Mouse (Mus musculus) c-Kit-positive CD71-negative TER-119-negative erythroid progenitor cells, embryonic 14.5 days (primary cell): ENCODE results near the gene Spr.
"Not testable (repeated sequence)": the region's sequence is repeated elsewhere in the genome, so short reads cannot be mapped to it uniquely, and the experiment has no call there.

Experiments
- DNase-seq: peaks from one replicate; pipeline ENCODE4 v3.0.0-alpha.2; 2013; ENCODE audit warnings: low read depth

Gene Spr

DNA sequence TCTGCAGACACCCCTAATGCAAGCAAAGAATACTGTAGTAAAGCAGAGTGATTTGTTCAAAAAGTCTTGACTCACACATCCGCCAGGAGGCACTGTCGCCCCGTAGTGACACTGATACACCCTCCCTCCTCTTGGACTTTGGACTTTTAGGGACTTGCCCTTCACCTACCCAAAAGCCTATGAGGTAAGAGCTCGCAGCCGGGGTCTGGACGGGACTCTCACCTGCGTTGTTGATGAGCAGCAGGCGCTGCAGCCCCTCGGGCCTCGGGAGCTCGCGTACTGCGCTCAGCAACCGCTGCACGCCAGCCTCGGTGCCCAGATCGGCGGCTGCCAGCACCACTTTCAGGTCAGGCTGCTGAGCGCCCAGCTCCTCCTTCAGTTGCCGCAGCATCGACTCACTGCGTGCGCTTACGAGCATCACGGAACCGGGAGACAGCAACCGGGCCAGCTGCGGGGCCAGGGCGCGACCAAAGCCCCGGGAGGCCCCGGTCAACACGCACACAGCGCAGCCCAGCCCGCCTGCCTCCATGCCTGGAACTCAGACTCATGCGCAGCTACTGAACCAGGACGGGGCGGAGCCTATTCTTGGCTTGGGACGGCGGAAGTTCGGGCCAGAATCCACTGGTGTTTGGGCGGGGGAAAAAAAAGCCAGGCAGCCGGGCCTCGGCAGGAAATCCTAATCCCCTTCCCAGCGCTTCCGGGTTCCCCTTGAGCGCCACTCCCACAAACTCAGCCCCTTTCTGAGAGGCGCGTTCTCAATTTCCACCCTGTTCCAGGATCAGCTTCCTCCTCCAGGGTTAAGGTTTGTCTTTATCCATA is at the start of gene Spr:
Spr (minus strand) TSS at position 550 of the 819 bp plus-strand sequence.
- peak; percentile 75 for DNase-seq

DNA sequence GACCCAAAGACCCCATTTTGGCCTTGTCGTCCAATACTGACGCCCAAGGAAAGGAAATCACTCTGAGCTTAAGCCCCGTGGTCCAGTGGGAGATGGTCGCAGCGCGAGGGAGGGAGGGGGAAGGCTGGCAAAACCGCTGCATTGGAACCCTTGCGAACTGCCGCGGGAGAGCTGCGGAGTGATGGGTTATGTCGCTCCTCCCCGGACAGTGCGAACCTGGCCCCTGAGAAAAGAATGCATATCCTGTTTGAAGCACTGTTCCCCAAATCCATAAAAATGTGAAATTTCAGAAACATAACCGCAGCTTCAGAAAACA is 49.1 kb upstream of the Spr start:
- DNase-seq: no peak

DNA sequence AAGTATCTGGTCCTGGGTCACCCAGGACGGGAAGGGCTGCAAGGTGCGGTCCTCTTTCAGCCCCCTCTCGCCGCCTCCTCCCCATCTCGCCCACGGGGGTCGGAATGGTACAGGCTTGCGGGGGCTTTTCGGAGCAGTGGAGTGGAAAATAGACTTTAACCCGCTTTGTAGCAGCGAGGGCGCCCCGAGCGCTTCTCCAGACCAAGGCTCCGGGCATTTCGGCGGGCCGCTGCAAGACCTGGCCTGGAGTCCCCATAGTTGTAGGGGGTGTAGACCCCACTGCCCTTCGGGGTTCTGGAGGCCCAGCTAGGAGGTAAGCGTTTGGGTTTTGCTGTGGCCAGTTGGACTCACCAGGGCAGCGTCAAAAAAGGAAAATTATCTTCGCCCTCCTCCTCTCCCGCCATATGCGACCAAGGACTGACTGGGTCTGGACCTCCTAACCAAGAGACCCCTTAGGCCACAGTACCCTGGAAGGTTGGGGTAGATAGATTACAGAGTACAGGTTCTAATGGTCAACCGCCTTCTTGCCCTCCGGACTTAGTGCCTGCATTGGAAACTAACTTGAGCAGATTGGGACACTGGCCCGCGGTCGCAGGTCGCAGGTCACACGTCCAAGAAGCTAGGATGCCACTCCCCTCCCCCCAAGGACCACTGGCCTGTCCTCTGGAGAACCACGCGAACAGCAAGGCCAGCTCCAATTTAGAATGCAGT is 48.6 kb upstream of the Spr start:
- no peak for DNase-seq

DNA sequence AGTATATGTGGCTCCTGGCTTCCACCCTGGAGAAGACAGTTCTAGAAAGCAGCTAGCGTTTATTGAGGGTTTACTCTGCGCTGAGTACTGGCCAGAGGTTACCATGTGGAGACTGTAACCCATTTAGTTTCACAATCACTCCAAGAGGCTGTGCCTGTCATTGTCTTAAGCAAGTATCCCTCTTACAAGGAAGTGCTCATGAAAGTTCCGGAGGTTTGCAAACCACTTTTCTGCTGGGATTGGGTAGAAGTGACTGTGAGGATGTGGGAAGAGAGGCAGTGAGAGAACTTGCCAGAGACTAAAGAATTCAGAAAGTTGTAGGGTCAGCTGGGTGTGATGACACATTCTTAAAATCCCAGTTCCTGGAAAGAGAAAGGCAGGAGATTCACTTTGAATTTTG is 46.4 kb upstream of the Spr start:
- DNase-seq: no peak

GRCm38 (mm10) chr6:85180036-85180435 is 42.5 kb upstream of the Spr start:
- no peak for DNase-seq

GRCm38 (mm10) chr6:85179569-85179968 is 42.0 kb upstream of the Spr start:
- no peak for DNase-seq

DNA sequence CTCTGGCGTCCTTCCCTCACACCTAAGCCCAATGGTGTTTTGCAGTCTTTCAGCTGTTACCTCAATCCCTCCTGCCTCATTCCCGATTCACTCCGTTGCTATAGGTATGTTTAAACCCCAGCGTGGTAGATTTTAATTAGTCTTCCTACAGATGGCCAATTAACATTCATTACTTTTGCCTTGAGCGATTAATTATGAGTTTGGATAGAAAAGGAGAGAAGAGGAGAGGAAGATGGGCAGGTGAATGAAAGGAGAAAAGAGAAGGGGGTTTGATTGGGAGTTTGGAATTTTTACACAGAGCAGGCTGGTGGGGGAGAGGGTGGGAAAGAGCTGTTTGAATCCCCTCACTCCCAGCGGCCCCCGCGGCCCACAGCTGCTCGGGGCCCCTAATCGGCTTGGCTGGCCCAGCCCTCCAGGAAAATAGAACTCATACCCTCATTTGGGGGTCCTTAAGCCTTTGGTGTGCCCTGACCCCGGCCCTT is 27.9 kb upstream of the Spr start:
- DNase-seq: no peak

DNA sequence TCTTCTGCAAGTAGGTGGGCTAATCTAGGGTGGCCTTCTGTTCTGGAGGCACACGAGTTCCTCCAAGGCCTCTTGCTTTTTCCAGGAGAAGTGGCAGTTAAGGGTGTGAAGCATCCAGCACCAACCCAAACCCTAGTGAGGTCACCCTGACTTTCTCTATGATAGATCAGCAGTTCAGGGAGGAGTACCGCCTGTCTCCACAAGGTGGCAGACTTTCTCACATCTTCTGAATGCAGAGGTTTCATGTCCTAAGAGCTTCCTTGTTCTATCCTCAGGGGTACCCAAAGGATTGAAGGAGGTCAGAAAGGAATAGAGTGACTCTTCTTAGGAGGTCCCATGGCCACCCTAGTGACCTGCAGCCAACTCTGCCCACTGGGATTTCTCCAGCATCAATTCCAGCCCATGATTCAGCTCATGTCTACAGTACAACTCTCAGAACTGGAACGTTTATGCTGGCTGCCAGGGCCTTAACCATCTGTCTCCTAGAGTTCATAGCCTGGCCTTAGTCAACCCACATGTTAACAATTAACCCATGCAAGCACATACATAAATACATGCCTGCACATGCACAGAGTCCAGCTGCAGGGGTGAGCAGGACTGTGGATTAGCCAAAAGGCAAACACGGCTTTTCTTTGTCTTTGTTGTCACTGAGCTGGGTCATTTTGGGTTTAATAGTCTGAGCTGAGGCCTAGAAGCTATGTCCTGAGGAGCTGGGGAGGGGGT is 22.8 kb upstream of the Spr start:
- DNase-seq: peak; percentile 67

DNA sequence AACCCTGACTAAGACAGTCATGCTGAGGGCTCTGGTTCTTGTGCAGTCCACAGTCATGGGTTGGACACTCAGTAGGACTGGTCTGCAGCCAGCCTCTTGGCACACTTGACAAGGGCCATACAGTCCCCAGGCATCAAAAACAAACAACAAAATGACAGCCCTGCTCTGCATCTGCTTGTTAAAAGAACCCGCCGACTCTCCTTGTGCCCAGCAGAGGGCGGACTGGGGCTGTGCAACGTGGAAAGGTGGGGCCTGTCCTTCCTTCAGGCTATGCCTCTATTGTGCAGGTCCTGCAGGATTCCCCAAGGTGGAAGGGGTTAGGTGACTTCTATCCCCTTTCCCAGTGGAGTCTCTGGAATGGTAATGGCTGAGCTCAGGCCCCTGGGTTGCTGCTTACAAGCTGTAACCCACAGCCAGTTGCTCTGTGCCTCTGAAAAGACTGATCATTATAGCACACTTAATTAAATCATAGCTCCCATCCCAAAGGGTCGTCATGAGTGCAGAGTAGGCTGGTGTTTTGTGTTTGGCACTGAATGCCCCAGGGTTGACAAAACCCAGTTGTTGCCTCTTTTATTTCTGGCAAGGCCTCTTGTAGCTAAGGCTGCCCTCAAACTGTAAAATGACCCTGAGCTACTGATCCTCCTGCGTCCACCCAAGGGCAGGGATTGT is 21.7 kb upstream of the Spr start:
- DNase-seq: not testable (repeated sequence)

DNA sequence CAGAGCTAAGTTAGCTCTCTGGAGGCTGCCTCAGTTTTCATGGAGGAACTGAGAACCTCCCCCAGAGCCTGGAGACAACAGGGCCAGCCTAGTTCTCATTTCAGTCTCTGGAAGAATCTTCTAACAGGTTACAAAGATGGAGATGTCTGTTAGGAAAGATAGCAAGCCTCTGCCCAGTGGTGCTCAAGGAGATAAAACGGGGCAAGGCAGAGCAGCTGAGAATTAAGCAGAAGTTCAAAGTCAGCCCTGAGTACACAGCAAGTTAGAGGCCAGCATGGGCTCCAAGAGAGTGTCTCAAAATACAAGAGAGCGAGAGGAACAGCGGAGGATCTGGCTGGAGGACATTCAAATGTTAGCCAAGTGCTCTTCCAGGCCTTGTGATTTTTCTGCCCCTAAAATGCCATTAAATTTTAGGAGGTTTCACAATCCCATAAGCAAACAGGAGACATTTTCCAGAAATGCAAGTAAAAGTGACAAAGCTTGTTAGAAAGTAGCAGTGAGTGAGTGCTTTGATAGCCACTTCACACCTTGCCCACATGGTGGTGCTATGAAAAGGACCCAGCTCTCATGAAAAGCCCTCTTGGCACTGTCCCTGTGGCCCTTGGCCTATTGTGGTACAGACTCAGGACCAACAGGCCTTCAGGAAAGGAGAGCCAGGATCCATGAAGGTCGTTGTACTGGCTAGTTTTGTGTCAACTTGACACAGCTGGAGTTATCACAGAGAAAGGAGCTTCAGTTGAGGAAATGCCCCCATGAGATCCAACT is 20.7 kb upstream of the Spr start:
- not testable (repeated sequence) for DNase-seq

DNA sequence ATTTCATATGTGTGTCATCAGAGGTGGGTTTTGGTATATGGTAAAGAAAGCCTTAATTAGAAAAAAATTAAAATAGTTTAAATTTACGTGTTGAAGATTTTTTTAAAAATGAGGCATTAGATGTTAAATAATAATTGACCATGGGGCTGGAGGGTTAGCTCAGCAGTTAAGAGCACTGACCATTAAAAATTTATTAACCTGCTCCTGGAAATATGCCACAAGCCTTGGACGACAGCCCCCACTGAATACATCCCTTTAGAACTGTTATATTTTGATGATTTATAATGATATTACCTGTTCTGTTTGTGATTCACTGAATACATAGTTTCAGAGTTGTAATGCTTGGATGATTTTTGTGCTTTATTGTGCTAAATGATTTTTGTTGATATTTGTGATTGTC is 19.0 kb upstream of the Spr start:
- not testable (repeated sequence) for DNase-seq

- DNase-seq: peak; percentile 17
These were observed 17.4 kb upstream of the Spr start for GRCm38 (mm10) chr6:85154861-85155528.

DNA sequence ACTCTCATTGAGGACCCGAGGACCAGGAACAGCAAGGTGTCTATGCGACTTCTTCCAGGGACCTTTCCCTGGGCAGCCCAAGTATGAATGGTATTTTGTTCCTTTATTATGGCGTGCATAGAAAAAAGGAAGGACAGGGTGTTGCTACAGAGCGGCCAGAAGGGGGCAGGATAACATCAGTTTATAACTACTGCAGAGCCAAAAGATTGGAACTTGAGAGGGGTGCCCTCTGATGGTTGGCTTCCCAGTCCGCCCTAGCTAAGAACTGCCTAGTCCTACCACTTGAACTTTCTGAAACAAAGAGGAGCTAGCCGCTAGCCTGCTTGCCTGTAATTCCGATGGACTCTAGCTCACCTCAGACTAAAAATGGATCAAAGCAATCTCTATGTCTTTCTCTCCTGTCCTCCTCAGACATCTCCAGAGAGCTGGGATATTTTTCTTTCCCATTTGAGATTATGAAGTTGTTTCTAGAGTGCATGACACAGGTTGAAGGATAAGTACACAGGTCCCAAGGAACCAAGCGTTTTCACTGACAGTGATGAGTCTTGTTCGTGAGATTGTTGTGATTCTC is 16.5 kb upstream of the Spr start:
- DNase-seq: peak; percentile 67

DNA sequence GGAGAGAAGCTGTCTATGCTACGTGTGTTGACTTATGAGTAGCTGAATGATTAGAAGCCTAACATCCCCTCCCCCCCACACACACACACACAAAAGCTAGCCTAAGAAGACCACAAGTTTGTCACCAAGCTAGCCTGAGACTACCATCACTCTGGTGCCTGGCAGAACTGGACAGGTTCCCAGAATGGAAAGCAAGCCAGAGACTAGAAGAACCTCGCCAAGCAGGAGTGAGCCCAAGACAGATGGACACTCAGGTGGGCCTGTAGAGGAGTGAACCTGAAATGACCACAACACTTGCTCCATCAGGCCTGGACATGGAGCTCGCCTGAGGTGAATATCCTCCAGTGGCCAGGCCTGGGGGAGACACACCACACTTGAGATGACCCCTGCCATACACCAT is 12.8 kb upstream of the Spr start:
- no peak for DNase-seq

GRCm38 (mm10) chr6:85147636-85148035 is 10.1 kb upstream of the Spr start:
- DNase-seq: no peak

GRCm38 (mm10) chr6:85144466-85144865 is 6.9 kb upstream of the Spr start:
- DNase-seq: no peak

GRCm38 (mm10) chr6:85141013-85141412 is 3.4 kb upstream of the Spr start:
- DNase-seq: not testable (repeated sequence)

DNA sequence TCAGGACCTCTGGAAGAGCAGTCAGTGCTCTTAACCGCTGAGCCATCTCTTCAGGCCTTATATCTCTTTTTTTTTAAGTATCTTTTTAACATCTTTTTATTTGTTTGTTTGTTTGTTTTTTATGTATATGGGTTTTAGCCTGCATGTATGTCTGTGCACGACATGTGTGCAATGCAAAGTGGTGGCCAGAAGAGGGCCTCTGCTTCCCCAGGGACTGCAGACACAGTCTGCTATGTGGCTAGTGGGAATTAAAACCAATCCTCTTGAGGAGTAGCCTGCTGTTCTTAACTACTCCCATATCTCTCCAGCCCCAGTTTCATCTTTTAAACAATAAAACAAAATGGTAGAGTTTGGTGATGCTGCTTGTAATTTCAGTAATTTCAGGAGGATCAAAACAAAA is 2.0 kb upstream of the Spr start:
- no peak for DNase-seq

GRCm38 (mm10) chr6:85136784-85137183 is 782 bp downstream of the Spr start:
- DNase-seq: not testable (repeated sequence)

DNA sequence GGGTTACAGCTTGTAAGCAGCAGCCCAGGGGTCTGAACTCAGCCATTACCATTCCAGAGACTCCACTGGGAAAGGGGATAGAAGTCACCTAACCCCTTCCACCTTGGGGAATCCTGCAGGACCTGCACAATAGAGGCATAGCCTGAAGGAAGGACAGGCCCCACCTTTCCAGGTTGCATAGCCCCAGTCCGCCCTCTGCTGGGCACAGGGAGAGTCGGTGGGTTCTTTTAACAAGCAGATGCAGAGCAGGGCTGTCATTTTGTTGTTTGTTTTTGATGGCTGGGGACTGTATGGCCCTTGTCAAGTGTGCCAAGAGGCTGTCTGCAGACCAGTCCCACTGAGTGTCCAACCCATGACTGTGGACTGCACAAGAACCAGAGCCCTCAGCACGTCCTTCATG is 4.8 kb downstream of the Spr start:
- DNase-seq: not testable (repeated sequence)

- DNase-seq: not testable (repeated sequence)
These were observed 5.3 kb downstream of the Spr start for GRCm38 (mm10) chr6:85132237-85132636.
